Mouse (Mus musculus) limb, embryonic 14.5 days (tissue): ENCODE data around the gene Gm21970. TPM values are rescaled to one million over a fixed set of nuclear protein-coding genes. Genes with fewer than 3 reads are reported as not detected.

Source experiments
- ATAC-seq: fragments of 200-750 bp; cut with Nextera tagmentation; 2 replicates; pipeline ENCODE4 v1.8.0; 2017; ENCODE audit warnings: low read depth, moderate number of reproducible peaks, moderate TSS enrichment; ENCODE audit not compliant: low FRiP score
- DNase-seq: peaks from one replicate; pipeline ENCODE4 v3.0.0-alpha.2; 2015; ENCODE audit warnings: low spot score
- H3K27ac ChIP-seq: fragments of 300-500 bp; sonication (generic); replicated peaks from 2 replicates; pipeline ENCODE4 v1.5.1; 2014; ENCODE audit warnings: low read depth, mild to moderate bottlenecking, low read length, moderate library complexity, mixed read lengths
- H3K27me3 ChIP-seq: fragments of 300-500 bp; sonication (generic); 2 replicates; pipeline ENCODE4 v1.6.1; 2014; ENCODE audit warnings: low read length, mixed read lengths; ENCODE audit not compliant: control insufficient read depth, insufficient read depth
- H3K36me3 ChIP-seq: fragments of 300-500 bp; sonication (generic); 2 replicates; pipeline ENCODE4 v1.6.1; 2014; ENCODE audit warnings: mild to moderate bottlenecking, low read length, moderate library complexity, mixed read lengths; ENCODE audit not compliant: control insufficient read depth, insufficient read depth
- H3K4me1 ChIP-seq: fragments of 300-500 bp; sonication (generic); 2 replicates; pipeline ENCODE4 v1.6.1; 2014; ENCODE audit warnings: antibody characterized with exemption, low read length, mixed read lengths; ENCODE audit not compliant: control insufficient read depth, insufficient read depth
- H3K4me2 ChIP-seq: fragments of 300-500 bp; sonication (generic); replicated peaks from 2 replicates; pipeline ENCODE4 v1.6.1; 2014; ENCODE audit warnings: low read depth, mild to moderate bottlenecking, low read length, moderate library complexity; ENCODE audit not compliant: severe bottlenecking
- H3K4me3 ChIP-seq: fragments of 300-500 bp; sonication (generic); replicated peaks from 2 replicates; pipeline ENCODE4 v1.5.1; 2014; ENCODE audit warnings: low read length
- H3K9ac ChIP-seq: fragments of 300-500 bp; sonication (generic); 2 replicates; pipeline ENCODE4 v1.6.1; 2014; ENCODE audit warnings: mild to moderate bottlenecking, low read depth, low read length, moderate library complexity; ENCODE audit not compliant: severe bottlenecking
- H3K9me3 ChIP-seq: fragments of 300-500 bp; sonication (generic); 2 replicates; pipeline ENCODE4 v1.6.1; 2016; ENCODE audit warnings: low read length; ENCODE audit not compliant: control insufficient read depth
- POLR2A ChIP-seq: fragments of 200-500 bp; IDR thresholded peaks from 2 replicates; pipeline ENCODE4 v1.8.0; 2012; ENCODE audit warnings: inconsistent platforms, mild to moderate bottlenecking, moderate library complexity, borderline replicate concordance; ENCODE audit not compliant: insufficient read depth, insufficient read length; ENCODE audit errors: extremely low read depth
- WGBS: fragments of 180-500 bp; shearing (Covaris S2); extraction: QIAGEN DNeasy Blood & Tissue Kit; methylation state at CpG from one replicate; pipeline ENCODE4 v1.1.7; 2014; 5-methylcytosine and 5-hydroxymethylcytosine counted together
- polyA plus RNA-seq, 2 experiments: library from polyadenylated mRNA; depleted of rRNA in 1 of 2; stranded (reverse) in 1 of 2; unstranded in 1 of 2; fragments of >200 nt; fragmentation: Nextera tagmentation in 1 of 2; extraction: Ambion mirVana in 1 of 2; gene quantifications; 2 replicates each; pipeline versions ENCODE4 v1.2.1 to v1.2.3; 2012 to 2014

Gene Gm21970
- polyA plus RNA-seq, 2 experiments: not detected

GRCm38 (mm10) chr16:91425816-91426215, 34.3 kb downstream of the Gm21970 start:
- Histone ChIP-seq H3K4me2 (no peak overlapping the region), H3K27ac (no peak overlapping the region), H3K9me3 (no peaks in the 10 kb centered on the region), H3K4me3 (no peak overlapping the region), H3K4me1 (no peaks in the 10 kb centered on the region), H3K27me3 (no peaks in the 10 kb centered on the region), H3K36me3 (peaks cover 12% of the 10 kb centered on the region), H3K9ac (no peak overlapping the region)
- ATAC-seq (no peak), DNase-seq (no peak)
- TF ChIP-seq POLR2A: no peak
- WGBS: 95% methylated on average over 6 of the region's 6 CpGs

GRCm38 (mm10) chr16:91426586-91426985, 35.1 kb downstream of the Gm21970 start:
- Histone ChIP-seq H3K4me3 (no peak overlapping the region), H3K4me1 (no peaks in the 10 kb centered on the region), H3K27ac (no peak overlapping the region), H3K27me3 (no peaks in the 10 kb centered on the region), H3K36me3 (peaks cover 12% of the 10 kb centered on the region), H3K4me2 (no peak overlapping the region), H3K9me3 (no peaks in the 10 kb centered on the region), H3K9ac (no peak overlapping the region)
- WGBS: 88% methylated on average over 4 of the region's 4 CpGs
- no peak for DNase-seq
- no peak for ATAC-seq
- no peak for TF ChIP-seq POLR2A

GRCm38 (mm10) chr16:91427461-91427860, 35.9 kb downstream of the Gm21970 start:
- Histone ChIP-seq H3K9ac (no peak overlapping the region), H3K27ac (no peak overlapping the region), H3K9me3 (no peaks in the 10 kb centered on the region), H3K4me3 (no peak overlapping the region), H3K27me3 (no peaks in the 10 kb centered on the region), H3K4me2 (no peak overlapping the region), H3K4me1 (0 out of 2 replicates have a peak, but pooled peaks cover 3% of the 10 kb centered on the region), H3K36me3 (peaks cover 6% of the 10 kb centered on the region)
- DNase-seq (no peak), ATAC-seq (no peak)
- 60% methylated on average over 5 of the region's 5 CpGs for WGBS
- no peak for TF ChIP-seq POLR2A

GRCm38 (mm10) chr16:91428259-91428865, 36.8 kb downstream of the Gm21970 start:
- Histone ChIP-seq H3K4me3 (no peak overlapping the region), H3K27ac (no peak overlapping the region), H3K9ac (no peak overlapping the region), H3K27me3 (no peaks in the 10 kb centered on the region), H3K4me2 (no peak overlapping the region), H3K36me3 (peaks cover 6% of the 10 kb centered on the region), H3K9me3 (no peaks in the 10 kb centered on the region), H3K4me1 (0 out of 2 replicates have a peak, but pooled peaks cover 3% of the 10 kb centered on the region)
- DNase-seq (no peak), ATAC-seq (no peak)
- 68% methylated on average over 8 of the region's 8 CpGs for WGBS
- TF ChIP-seq POLR2A: no peak

- no peaks in the 10 kb centered on the region for H3K9me3 ChIP-seq
- H3K4me3 ChIP-seq: no peak overlapping the region
- no peak for TF ChIP-seq POLR2A
- H3K4me1 ChIP-seq: 0 out of 2 replicates have a peak, but pooled peaks cover 3% of the 10 kb centered on the region
- H3K4me2 ChIP-seq: no peak overlapping the region
- no peaks in the 10 kb centered on the region for H3K27me3 ChIP-seq
- no peak overlapping the region for H3K27ac ChIP-seq
- H3K9ac ChIP-seq: no peak overlapping the region
- DNase-seq (no peak), ATAC-seq (no peak)
- WGBS: 23% methylated on average over 5 of the region's 5 CpGs
- H3K36me3 ChIP-seq: no peaks in the 10 kb centered on the region
These were observed 41.3 kb downstream of the Gm21970 start for GRCm38 (mm10) chr16:91432720-91433328.
